Mouse (Mus musculus) myocyte (in vitro differentiated cells): ENCODE results near the gene AI182371. TPM values are rescaled to one million over a fixed set of nuclear protein-coding genes. Genes with fewer than 3 reads are reported as not detected.
A peak's percentile ranks its signal among the peaks of the same experiment; 100 is the strongest.

Source experiments
- H3K27me3 ChIP-seq: one replicate; pipeline ENCODE4 v1.6.1; 2011; ENCODE audit not compliant: control insufficient read depth, insufficient read depth, insufficient read length
- H3K36me3 ChIP-seq: one replicate; pipeline ENCODE4 v1.6.1; 2011; ENCODE audit not compliant: control insufficient read depth, insufficient read depth
- H3K4me2 ChIP-seq: one replicate; pipeline ENCODE4 v1.6.1; 2011; ENCODE audit warnings: low read depth, control low read depth
- H3K4me3 ChIP-seq: one replicate; pipeline ENCODE4 v1.5.1; 2011; ENCODE audit warnings: mild to moderate bottlenecking, control low read depth, moderate library complexity
- H3K79me2 ChIP-seq: one replicate; pipeline ENCODE4 v1.6.1; 2011; ENCODE audit not compliant: control insufficient read depth, insufficient read depth
- H3ac ChIP-seq: one replicate; pipeline ENCODE4 v1.6.1; 2011; ENCODE audit not compliant: control insufficient read depth, insufficient read length
- CEBPB ChIP-seq: IDR thresholded peaks from 2 replicates; pipeline ENCODE4 v1.6.1; 2011; ENCODE audit warnings: mild to moderate bottlenecking, moderate library complexity; ENCODE audit not compliant: poor library complexity, insufficient read depth, severe bottlenecking
- E2F4 ChIP-seq: IDR thresholded peaks from one replicate; pipeline ENCODE4 v1.6.1; 2011; ENCODE audit warnings: mild to moderate bottlenecking, control low read depth, moderate library complexity; ENCODE audit not compliant: insufficient read depth
- MAX ChIP-seq: IDR thresholded peaks from one replicate; pipeline ENCODE4 v1.6.1; 2011; ENCODE audit warnings: low read depth, mild to moderate bottlenecking, control low read depth
- MYOD1 ChIP-seq, 3 experiments: IDR thresholded peaks; one replicate each; pipeline ENCODE4 v1.6.1; 2011; ENCODE audit warnings: control low read depth in 2 of 3, low read depth in 2 of 3, mild to moderate bottlenecking in 2 of 3, moderate library complexity in 1 of 3; ENCODE audit not compliant: insufficient read length in 2 of 3, control insufficient read depth in 1 of 3
- MYOG ChIP-seq, 3 experiments: IDR thresholded peaks; one replicate each; pipeline ENCODE4 v1.6.1; 2011; ENCODE audit warnings: control low read depth in 2 of 3, low read depth in 2 of 3, mild to moderate bottlenecking in 2 of 3; ENCODE audit not compliant: insufficient read length in 2 of 3, control insufficient read depth in 1 of 3, insufficient read depth in 1 of 3
- POLR2A ChIP-seq: IDR thresholded peaks from one replicate; pipeline ENCODE4 v1.6.1; 2011; ENCODE audit warnings: low read depth, mild to moderate bottlenecking, control low read depth, moderate library complexity; ENCODE audit not compliant: insufficient read length
- POLR2AphosphoS2 ChIP-seq: IDR thresholded peaks from one replicate; pipeline ENCODE4 v1.6.1; 2011; ENCODE audit warnings: low read depth, control low read depth; ENCODE audit not compliant: insufficient read length
- REST ChIP-seq: IDR thresholded peaks from one replicate; pipeline ENCODE4 v1.6.1; 2011; ENCODE audit warnings: mild to moderate bottlenecking, control low read depth, moderate library complexity; ENCODE audit not compliant: insufficient read depth, insufficient read length
- SRF ChIP-seq: IDR thresholded peaks from one replicate; pipeline ENCODE4 v1.6.1; 2011; ENCODE audit warnings: low read depth; ENCODE audit not compliant: control insufficient read depth, insufficient read length
- TCF12 ChIP-seq: IDR thresholded peaks from one replicate; pipeline ENCODE4 v1.6.1; 2011; ENCODE audit warnings: mild to moderate bottlenecking, control low read depth; ENCODE audit not compliant: poor library complexity, insufficient read depth, severe bottlenecking
- TCF3 ChIP-seq: IDR thresholded peaks from one replicate; pipeline ENCODE4 v1.6.1; 2011; ENCODE audit warnings: low read depth, control low read depth; ENCODE audit not compliant: insufficient read length
- USF1 ChIP-seq: IDR thresholded peaks from one replicate; pipeline ENCODE4 v1.6.1; 2011; ENCODE audit warnings: low read depth, mild to moderate bottlenecking, control low read depth, moderate library complexity
- polyA plus RNA-seq: library from polyadenylated mRNA; unstranded; fragments of >200 nt; fragmentation: generic; extraction: Trizol; gene quantifications from one replicate; pipeline ENCODE4 v1.2.1, GENCODE M21; 2012; ENCODE audit warnings: missing spikeins

AI182371 gene
- polyA plus RNA-seq, 1 experiment = 0.05 TPM

DNA sequence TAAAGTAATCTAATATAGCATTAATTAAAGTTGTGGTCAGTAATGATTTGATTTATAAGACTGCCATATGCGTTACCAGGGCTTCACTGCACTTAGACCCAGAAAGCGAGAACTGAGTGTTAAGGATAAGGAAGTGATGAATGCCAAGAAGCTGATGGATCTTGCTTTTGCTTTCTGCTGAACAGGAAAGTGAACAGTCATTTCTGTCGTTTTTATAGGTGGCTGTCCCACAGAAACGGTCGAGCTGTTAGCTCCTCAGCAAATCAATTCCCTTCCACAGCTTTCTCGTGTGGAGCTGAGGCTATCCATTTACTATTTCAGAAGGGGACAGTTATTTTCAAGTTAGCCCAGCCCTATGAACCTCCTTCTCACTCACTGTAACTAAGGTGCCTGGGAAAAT lies 40.4 kb downstream of the AI182371 start:
- Histone ChIP-seq H3K36me3 (no peaks in the 10 kb centered on the region), H3K79me2 (no peaks in the 10 kb centered on the region), H3K27me3 (peaks cover 4% of the 10 kb centered on the region), H3K4me2 (no peak overlapping the region), H3ac (no peak overlapping the region), H3K4me3 (no peak overlapping the region)
- no peak for TF ChIP-seq TCF12
- no peak for TF ChIP-seq MYOG (IDR thresholded peaks at IDR 0.05; ENCODE audit: control insufficient read depth in 1 of 3, insufficient read depth in 1 of 3, insufficient read length in 2 of 3, low read depth in 2 of 3)

DNA sequence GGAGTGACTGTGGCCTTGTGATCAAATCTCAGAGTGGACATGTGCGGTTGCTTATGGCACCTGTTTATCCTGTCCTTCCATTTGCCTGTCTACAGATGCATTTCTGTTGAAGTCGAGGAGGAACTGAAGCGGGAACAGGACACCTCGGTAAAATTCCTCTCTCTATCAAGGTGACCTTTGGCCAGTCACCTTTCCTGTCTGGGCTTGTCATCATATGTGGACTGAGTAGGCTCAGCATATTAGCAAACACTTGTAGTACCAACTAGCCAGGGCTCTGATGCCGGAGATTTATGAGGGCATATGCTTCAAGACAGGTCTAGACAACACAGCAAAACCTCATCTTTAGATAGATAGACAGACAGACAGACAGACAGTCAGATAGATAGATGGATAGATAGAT lies 41.1 kb downstream of the AI182371 start:
- H3K4me3 ChIP-seq = no peak overlapping the region
- no peak overlapping the region for H3ac ChIP-seq
- H3K79me2 ChIP-seq = no peaks in the 10 kb centered on the region
- TF ChIP-seq MYOD1 (IDR thresholded peaks at IDR 0.05; ENCODE audit: control insufficient read depth in 1 of 3, insufficient read length in 2 of 3, low read depth in 2 of 3) (no peak), TCF12 (no peak), TCF3 (no peak), POLR2AphosphoS2 (no peak), MYOG (IDR thresholded peaks at IDR 0.05; ENCODE audit: control insufficient read depth in 1 of 3, insufficient read depth in 1 of 3, insufficient read length in 2 of 3, low read depth in 2 of 3) (no peak), REST (no peak), POLR2A (no peak), USF1 (no peak), SRF (no peak), CEBPB (no peak), MAX (no peak), E2F4 (no peak)
- H3K27me3 ChIP-seq = peaks cover 9% of the 10 kb centered on the region
- no peak overlapping the region for H3K4me2 ChIP-seq
- no peaks in the 10 kb centered on the region for H3K36me3 ChIP-seq

DNA sequence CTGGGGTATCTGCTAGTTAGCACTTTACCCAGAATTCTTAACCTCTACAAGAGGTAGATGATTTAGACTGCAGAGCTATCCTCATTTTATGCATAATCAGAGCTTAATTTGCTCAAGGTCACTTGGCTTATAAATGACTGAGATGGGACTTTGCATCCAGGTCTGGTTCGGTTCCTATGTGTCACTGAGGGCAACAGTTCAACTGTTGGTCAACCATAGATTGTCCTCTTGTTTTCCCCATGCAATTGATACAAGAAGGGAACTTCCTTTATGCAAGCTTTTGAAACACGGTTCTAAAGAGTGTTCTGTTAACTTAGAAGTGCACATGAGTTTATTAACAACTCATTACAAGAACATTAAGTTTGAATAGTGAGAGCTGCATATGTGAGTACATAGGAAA lies 43.0 kb downstream of the AI182371 start:
- no peak overlapping the region for H3K4me2 ChIP-seq
- no peak overlapping the region for H3ac ChIP-seq
- H3K4me3 ChIP-seq = no peak overlapping the region
- H3K27me3 ChIP-seq = peaks cover 14% of the 10 kb centered on the region
- H3K36me3 ChIP-seq = no peaks in the 10 kb centered on the region
- no peaks in the 10 kb centered on the region for H3K79me2 ChIP-seq
- TF ChIP-seq POLR2A (no peak), REST (no peak), USF1 (no peak), POLR2AphosphoS2 (no peak), MAX (no peak), TCF3 (no peak), TCF12 (no peak), SRF (no peak), MYOG (IDR thresholded peaks at IDR 0.05; ENCODE audit: control insufficient read depth in 1 of 3, insufficient read depth in 1 of 3, insufficient read length in 2 of 3, low read depth in 2 of 3) (no peak), MYOD1 (IDR thresholded peaks at IDR 0.05; ENCODE audit: control insufficient read depth in 1 of 3, insufficient read length in 2 of 3, low read depth in 2 of 3) (no peak)

DNA sequence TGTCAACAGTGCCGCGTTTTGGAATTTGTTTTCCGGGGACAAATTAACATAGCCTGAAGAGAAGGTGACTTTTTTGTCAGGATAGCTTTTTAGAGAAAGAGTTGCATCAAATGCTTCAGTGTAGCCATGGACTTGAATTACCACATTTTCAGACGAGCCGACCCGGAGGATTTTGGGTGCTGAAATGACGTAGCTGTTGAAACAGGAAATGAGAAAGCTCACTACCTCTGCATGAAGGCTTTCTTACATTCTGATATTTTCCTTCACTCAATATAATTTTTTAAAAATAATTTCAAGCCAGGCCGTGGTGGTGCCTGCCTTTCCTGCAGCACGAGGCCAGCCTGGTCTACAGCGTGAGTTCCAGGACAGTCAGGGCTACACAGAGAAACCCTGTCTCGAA lies 44.1 kb downstream of the AI182371 start:
- no peaks in the 10 kb centered on the region for H3K79me2 ChIP-seq
- no peak overlapping the region for H3K4me2 ChIP-seq
- TF ChIP-seq TCF12 = no peak
- no peak for TF ChIP-seq POLR2AphosphoS2
- no peak overlapping the region for H3K4me3 ChIP-seq
- H3ac ChIP-seq = no peak overlapping the region
- peaks cover 14% of the 10 kb centered on the region for H3K27me3 ChIP-seq
- no peaks in the 10 kb centered on the region for H3K36me3 ChIP-seq

DNA sequence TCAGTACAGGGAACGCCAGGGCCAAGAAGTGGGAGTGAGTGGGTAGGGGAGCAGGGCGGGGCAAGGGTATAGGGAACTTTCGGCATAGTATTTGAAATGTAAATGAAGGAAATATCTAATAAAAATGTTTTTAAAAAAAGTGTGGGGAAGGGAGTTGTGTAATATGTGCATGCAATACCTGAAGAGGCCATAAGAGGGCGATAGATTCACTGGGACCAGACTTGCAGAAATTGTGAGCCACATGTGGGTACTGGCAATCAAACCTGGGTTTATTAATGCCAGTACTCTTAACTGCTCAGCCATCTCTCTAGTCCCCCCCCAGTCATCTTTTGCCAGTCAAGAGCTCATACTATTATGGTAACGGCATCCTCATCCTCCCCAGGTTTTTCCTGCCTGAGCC lies 52.5 kb downstream of the AI182371 start:
- no peaks in the 10 kb centered on the region for H3K36me3 ChIP-seq
- H3K27me3 ChIP-seq = peaks cover 17% of the 10 kb centered on the region
- no peak overlapping the region for H3ac ChIP-seq
- H3K4me2 ChIP-seq = no peak overlapping the region
- H3K4me3 ChIP-seq = no peak overlapping the region
- no peaks in the 10 kb centered on the region for H3K79me2 ChIP-seq
- no peak for TF ChIP-seq POLR2A
- peak; percentile 47; the same call in 1 of the 2 replicates for TF ChIP-seq CEBPB

DNA sequence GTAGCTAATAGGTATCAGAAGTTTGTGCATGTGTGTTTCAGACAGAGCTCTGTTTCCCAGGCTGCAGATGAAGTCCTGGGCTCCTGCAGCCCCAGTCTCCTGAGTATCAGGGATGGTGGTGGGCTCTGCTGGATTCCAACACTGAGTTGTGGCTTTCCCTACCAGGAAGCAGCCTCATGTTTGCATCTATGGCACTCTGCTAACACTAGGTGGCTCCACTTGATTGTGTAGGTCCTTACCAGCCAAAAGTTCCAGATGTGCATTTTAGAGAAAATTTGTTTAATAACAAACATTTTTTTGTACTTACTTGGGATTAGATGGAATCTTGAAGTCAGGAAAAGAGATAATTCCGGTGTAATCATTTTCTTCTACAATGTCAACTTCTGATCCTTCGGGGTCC lies 56.4 kb downstream of the AI182371 start:
- TF ChIP-seq TCF3 = no peak
- no peak for TF ChIP-seq REST
- no peak for TF ChIP-seq TCF12
- no peak for TF ChIP-seq CEBPB
- Histone ChIP-seq H3K4me2 (no peak overlapping the region), H3ac (no peak overlapping the region), H3K36me3 (no peaks in the 10 kb centered on the region), H3K27me3 (peaks cover 11% of the 10 kb centered on the region), H3K4me3 (no peak overlapping the region), H3K79me2 (no peaks in the 10 kb centered on the region)
